Comparison of ENCODE assay signal across 5 mouse cellular contexts in genomic region chr10:76374981-76375380, GRCm38 (mm10).
"Had no signal": no experiment of that assay in that cellular context is flagged by ENCODE, and none has a peak within 500 bp of the region (broad histone marks: within the 10 kb centered on the region; RNA-seq: fewer than 3 reads in every experiment).

No protein-coding gene starts in this region.

- DNase-seq: kidney, postnatal 36 days; left cerebral cortex, postnatal 4 days; lung, adult 18-20 months; right cerebral cortex, postnatal 14 days; thymus, postnatal 36 days had no signal
